14 mouse cellular contexts compared by ENCODE assay signal in the genomic region with DNA sequence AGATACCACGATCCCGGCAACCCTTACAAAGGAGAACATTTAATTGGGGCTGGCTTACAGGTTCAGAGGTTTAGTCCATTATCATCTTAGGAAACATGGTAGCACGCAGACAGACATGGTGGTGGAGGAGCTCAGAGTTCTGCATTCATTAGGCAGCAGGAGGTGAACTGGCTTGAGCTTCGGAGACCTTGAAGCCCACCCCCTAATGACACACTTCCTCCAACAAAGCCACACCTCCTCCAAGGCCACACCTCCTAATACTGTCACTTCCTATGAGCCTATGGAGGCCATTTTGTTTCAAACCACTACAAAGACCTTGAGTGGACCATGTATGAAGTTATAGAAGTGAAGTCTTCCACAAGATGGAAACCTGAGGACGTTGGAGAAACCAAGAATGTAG. TPM values are rescaled to one million over a fixed set of nuclear protein-coding genes. Genes with fewer than 3 reads are reported as not detected.
A peak's percentile ranks its signal among the peaks of the same experiment; 100 is the strongest.
DNase-seq lines count a peak whose midpoint lies in the region; ATAC-seq lines count a peak whose summit lies in the region.
"Had no signal": no experiment of that assay in that cellular context is flagged by ENCODE, and none has a peak within 500 bp of the region (broad histone marks: within the 10 kb centered on the region; RNA-seq: fewer than 3 reads in every experiment).

No protein-coding gene starts in this region.

- no peak for ATAC-seq in midbrain, embryonic 13.5 days
- no peak for ATAC-seq in midbrain, embryonic 15.5 days (replicated peaks)
- ATAC-seq: intestine, embryonic 15.5 days had no signal

- H3K9ac ChIP-seq in midbrain, embryonic 13.5 days (replicated peaks) = no peak overlapping the region
- H3K9ac ChIP-seq in midbrain, embryonic 15.5 days = no peak overlapping the region
- H3K9ac ChIP-seq: embryonic facial prominence, embryonic 12.5 days; intestine, embryonic 15.5 days; liver, embryonic 14.5 days had no signal

- H3K4me1 ChIP-seq in midbrain, embryonic 13.5 days (replicated peaks) = peaks cover 23% of the 10 kb centered on the region
- H3K4me1 ChIP-seq in midbrain, embryonic 10.5 days = peaks cover 25% of the 10 kb centered on the region
- H3K4me1 ChIP-seq in midbrain, embryonic 15.5 days = peaks cover 22% of the 10 kb centered on the region

- no peaks in the 10 kb centered on the region for H3K36me3 ChIP-seq in midbrain, embryonic 13.5 days
- peaks cover 2% of the 10 kb centered on the region for H3K36me3 ChIP-seq in midbrain, embryonic 10.5 days
- no peaks in the 10 kb centered on the region for H3K36me3 ChIP-seq in midbrain, embryonic 15.5 days (replicated peaks)
- H3K36me3 ChIP-seq: intestine, embryonic 15.5 days had no signal

- 0 out of 2 replicates have a peak overlapping the region, but pooled peaks have one; percentile 0 for H3K4me3 ChIP-seq in midbrain, embryonic 13.5 days (replicated peaks)
- H3K4me3 ChIP-seq in midbrain, embryonic 10.5 days = no peak overlapping the region
- peak overlapping the region; percentile 6 for H3K4me3 ChIP-seq in midbrain, embryonic 15.5 days
- H3K4me3 ChIP-seq: embryonic facial prominence, embryonic 12.5 days; intestine, embryonic 15.5 days; megakaryocyte, embryonic 14.5 days had no signal

- no peak overlapping the region for H3K27ac ChIP-seq in midbrain, embryonic 13.5 days
- no peak overlapping the region for H3K27ac ChIP-seq in midbrain, embryonic 10.5 days (replicated peaks)
- no peak overlapping the region for H3K27ac ChIP-seq in midbrain, embryonic 15.5 days
- H3K27ac ChIP-seq: embryonic facial prominence, embryonic 12.5 days; intestine, embryonic 15.5 days; liver, embryonic 14.5 days had no signal

- H3K27me3 ChIP-seq in midbrain, embryonic 13.5 days = no peaks in the 10 kb centered on the region
- no peaks in the 10 kb centered on the region for H3K27me3 ChIP-seq in midbrain, embryonic 10.5 days (ENCODE audit: low read depth, poor library complexity, severe bottlenecking)
- no peaks in the 10 kb centered on the region for H3K27me3 ChIP-seq in midbrain, embryonic 15.5 days (replicated peaks)
- H3K27me3 ChIP-seq: embryonic facial prominence, embryonic 12.5 days; intestine, embryonic 15.5 days had no signal

- DNase-seq in embryo, embryonic 10.5 days (ENCODE audit: low spot score) = peak; percentile 26
- no peak for DNase-seq in embryo, embryonic 11 days
- DNase-seq in midbrain, embryonic 10.5 days (ENCODE audit: low spot score) = no peak
- DNase-seq in R1 (ENCODE audit: low read depth, low spot score) = peak; percentile 99
- DNase-seq in right cerebral cortex, adult 18-20 months = no peak
- DNase-seq in frontal cortex, adult 2 months (ENCODE audit: extremely low spot score in 1 of 2, low spot score in 1 of 2) = no peak
- DNase-seq: cerebellum, adult 11 months; right cerebral cortex, postnatal 25 days had no signal

- no peaks in the 10 kb centered on the region for H3K9me3 ChIP-seq in midbrain, embryonic 13.5 days
- H3K9me3 ChIP-seq in midbrain, embryonic 10.5 days (replicated peaks) = no peaks in the 10 kb centered on the region
- no peaks in the 10 kb centered on the region for H3K9me3 ChIP-seq in midbrain, embryonic 15.5 days
- H3K9me3 ChIP-seq: embryonic facial prominence, embryonic 12.5 days; intestine, embryonic 15.5 days; megakaryocyte, embryonic 14.5 days had no signal

- no peak overlapping the region for H3K4me2 ChIP-seq in midbrain, embryonic 13.5 days (replicated peaks)
- no peak overlapping the region for H3K4me2 ChIP-seq in midbrain, embryonic 15.5 days
- H3K4me2 ChIP-seq: embryonic facial prominence, embryonic 12.5 days; intestine, embryonic 15.5 days had no signal

- WGBS in midbrain, embryonic 13.5 days = 64% methylated on average over 5 of the region's 5 CpGs
- 62% methylated on average over 5 of the region's 5 CpGs for WGBS in midbrain, embryonic 10.5 days
- 64% methylated on average over 5 of the region's 5 CpGs for WGBS in midbrain, embryonic 15.5 days

RNA-seq across cellular contexts. Expression of gene Zfp628, which starts 2.8 kb away (rescaled TPM):
- 4.3 and 4.4 TPM in 2 replicates for polyA plus RNA-seq in midbrain, embryonic 13.5 days (2015; fragmentation: Nextera tagmentation; extraction: Ambion mirVana)
- 4.3 and 4.7 TPM in 2 replicates for polyA plus RNA-seq in midbrain, embryonic 10.5 days (2016; fragmentation: Nextera tagmentation; extraction: Ambion mirVana)
- 4.5 and 4.6 TPM in 2 replicates for polyA plus RNA-seq in midbrain, embryonic 15.5 days (2015; fragmentation: Nextera tagmentation; extraction: Ambion mirVana)
- 9.6 and 10.8 TPM in 2 replicates for polyA plus RNA-seq in frontal cortex, adult 2 months (2012; rRNA removed)

RNA-seq across cellular contexts. Expression of gene Gm36210, which starts 5.9 kb away (rescaled TPM):
- 0.31 and 0.32 TPM in 2 replicates for polyA plus RNA-seq in midbrain, embryonic 13.5 days (2015; fragmentation: Nextera tagmentation; extraction: Ambion mirVana)
- polyA plus RNA-seq in midbrain, embryonic 10.5 days (2016; fragmentation: Nextera tagmentation; extraction: Ambion mirVana) = 0.20 TPM in 1 of 2 replicates, not detected in the other
- 0.40 and 0.65 TPM in 2 replicates for polyA plus RNA-seq in midbrain, embryonic 15.5 days (2015; fragmentation: Nextera tagmentation; extraction: Ambion mirVana)
- 0.44 and 0.53 TPM in 2 replicates for polyA plus RNA-seq in frontal cortex, adult 2 months (2012; rRNA removed)
- polyA plus RNA-seq: embryonic facial prominence, embryonic 12.5 days; intestine, embryonic 15.5 days had no signal

RNA-seq across cellular contexts. Expression of gene Nat14, which starts 9.6 kb away (rescaled TPM):
- polyA plus RNA-seq in midbrain, embryonic 13.5 days (2015; fragmentation: Nextera tagmentation; extraction: Ambion mirVana) = 29.5 and 31.1 TPM in 2 replicates
- polyA plus RNA-seq in midbrain, embryonic 10.5 days (2016; fragmentation: Nextera tagmentation; extraction: Ambion mirVana) = 10.4 and 11.6 TPM in 2 replicates
- polyA plus RNA-seq in midbrain, embryonic 15.5 days (2015; fragmentation: Nextera tagmentation; extraction: Ambion mirVana) = 46.3 and 47.7 TPM in 2 replicates
- 99.2 and 108 TPM in 2 replicates for polyA plus RNA-seq in frontal cortex, adult 2 months (2012; rRNA removed)

RNA-seq across cellular contexts. Expression of gene Ssc5d, which starts 13.3 kb away (rescaled TPM):
- 0.88 and 0.98 TPM in 2 replicates for polyA plus RNA-seq in midbrain, embryonic 13.5 days (2015; fragmentation: Nextera tagmentation; extraction: Ambion mirVana)
- polyA plus RNA-seq in midbrain, embryonic 10.5 days (2016; fragmentation: Nextera tagmentation; extraction: Ambion mirVana) = 1.6 and 1.9 TPM in 2 replicates
- polyA plus RNA-seq in midbrain, embryonic 15.5 days (2015; fragmentation: Nextera tagmentation; extraction: Ambion mirVana) = 1.0 and 1.4 TPM in 2 replicates
- polyA plus RNA-seq in frontal cortex, adult 2 months (2012; rRNA removed) = 11.1 and 12.5 TPM in 2 replicates

RNA-seq across cellular contexts. Expression of gene Isoc2a, which starts 35.3 kb away (rescaled TPM):
- 0.43 and 0.65 TPM in 2 replicates for polyA plus RNA-seq in midbrain, embryonic 13.5 days (2015; fragmentation: Nextera tagmentation; extraction: Ambion mirVana)
- 0.64 and 0.70 TPM in 2 replicates for polyA plus RNA-seq in midbrain, embryonic 10.5 days (2016; fragmentation: Nextera tagmentation; extraction: Ambion mirVana)
- 0.54 and 0.57 TPM in 2 replicates for polyA plus RNA-seq in midbrain, embryonic 15.5 days (2015; fragmentation: Nextera tagmentation; extraction: Ambion mirVana)
- polyA plus RNA-seq in frontal cortex, adult 2 months (2012; rRNA removed) = 10.7 and 12.0 TPM in 2 replicates

Comparison
In these comparisons a context has a peak if more than half of its experiments do, and no peak if none do; other contexts are left out.
1. DNase-seq: peak in embryo, embryonic 10.5 days (single experiment) and R1 (single experiment); none in embryo, embryonic 11 days (single experiment), midbrain, embryonic 10.5 days (single experiment), right cerebral cortex, adult 18-20 months (single experiment) and frontal cortex, adult 2 months (0 of 2).